Mouse (Mus musculus) frontal cortex, adult (tissue): ENCODE measurements around the gene Mcam.
"Not testable (repeated sequence)": the region's sequence is repeated elsewhere in the genome, so short reads cannot be mapped to it uniquely, and the experiment has no call there.

Experiments used
- ATAC-seq: cut with Nextera tagmentation; 2 replicates; pipeline ENCODE4 v1.9.2; 2017; ENCODE audit warnings: mild to moderate bottlenecking, moderate library complexity, mixed read lengths; ENCODE audit not compliant: low TSS enrichment

Gene Mcam

DNA sequence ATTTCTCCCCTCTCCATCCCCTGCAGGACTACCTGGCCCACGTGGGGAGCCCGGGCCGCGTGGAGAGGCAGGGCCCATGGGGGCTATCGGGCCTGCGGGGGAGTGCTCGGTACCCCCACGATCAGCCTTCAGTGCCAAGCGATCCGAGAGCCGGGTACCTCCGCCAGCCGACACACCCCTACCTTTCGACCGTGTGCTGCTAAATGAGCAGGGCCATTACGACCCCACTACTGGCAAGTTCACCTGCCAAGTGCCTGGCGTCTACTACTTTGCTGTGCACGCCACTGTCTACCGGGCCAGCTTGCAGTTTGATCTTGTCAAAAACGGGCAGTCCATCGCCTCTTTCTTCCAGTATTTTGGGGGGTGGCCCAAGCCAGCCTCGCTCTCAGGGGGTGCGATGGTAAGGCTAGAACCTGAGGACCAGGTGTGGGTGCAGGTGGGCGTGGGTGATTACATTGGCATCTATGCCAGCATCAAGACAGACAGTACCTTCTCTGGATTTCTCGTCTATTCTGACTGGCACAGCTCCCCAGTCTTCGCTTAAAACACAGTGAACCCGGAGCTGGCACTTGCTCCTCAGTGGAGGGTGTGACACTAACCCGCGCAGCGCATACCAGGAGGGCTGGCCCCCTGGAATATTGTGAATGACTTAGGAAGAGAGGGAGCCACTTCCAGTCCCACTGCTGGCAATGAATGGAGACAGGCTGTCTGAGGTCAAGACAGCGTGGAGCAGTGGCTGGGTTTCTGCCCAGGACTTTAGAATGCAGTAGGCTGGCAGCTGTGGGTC, 25.8 kb upstream of the Mcam start:
- ATAC-seq, result no peak

GRCm38 (mm10) chr9:44109360-44110095, 24.7 kb upstream of the Mcam start:
- no peak for ATAC-seq

DNA sequence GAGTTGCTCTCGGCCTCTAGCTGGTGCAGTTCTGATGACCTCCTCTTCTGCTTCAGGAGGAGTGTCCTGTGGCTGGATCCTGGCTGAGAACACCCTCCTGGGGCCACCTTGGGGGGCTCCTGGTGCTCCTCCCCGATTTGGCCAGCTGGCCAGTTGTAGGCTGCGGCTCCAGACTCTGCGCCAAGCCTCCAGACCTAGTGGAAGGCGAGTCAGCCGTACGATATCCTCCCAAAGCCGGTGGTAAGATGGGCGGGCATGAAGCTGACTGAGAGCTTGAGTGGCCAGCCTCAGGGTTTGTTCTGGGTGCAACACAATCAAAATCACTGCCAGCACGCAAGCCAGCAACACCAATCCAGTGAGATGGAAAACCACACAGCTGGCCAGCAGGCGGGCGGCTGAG, 22.4 kb upstream of the Mcam start:
- ATAC-seq, result not testable (repeated sequence)

DNA sequence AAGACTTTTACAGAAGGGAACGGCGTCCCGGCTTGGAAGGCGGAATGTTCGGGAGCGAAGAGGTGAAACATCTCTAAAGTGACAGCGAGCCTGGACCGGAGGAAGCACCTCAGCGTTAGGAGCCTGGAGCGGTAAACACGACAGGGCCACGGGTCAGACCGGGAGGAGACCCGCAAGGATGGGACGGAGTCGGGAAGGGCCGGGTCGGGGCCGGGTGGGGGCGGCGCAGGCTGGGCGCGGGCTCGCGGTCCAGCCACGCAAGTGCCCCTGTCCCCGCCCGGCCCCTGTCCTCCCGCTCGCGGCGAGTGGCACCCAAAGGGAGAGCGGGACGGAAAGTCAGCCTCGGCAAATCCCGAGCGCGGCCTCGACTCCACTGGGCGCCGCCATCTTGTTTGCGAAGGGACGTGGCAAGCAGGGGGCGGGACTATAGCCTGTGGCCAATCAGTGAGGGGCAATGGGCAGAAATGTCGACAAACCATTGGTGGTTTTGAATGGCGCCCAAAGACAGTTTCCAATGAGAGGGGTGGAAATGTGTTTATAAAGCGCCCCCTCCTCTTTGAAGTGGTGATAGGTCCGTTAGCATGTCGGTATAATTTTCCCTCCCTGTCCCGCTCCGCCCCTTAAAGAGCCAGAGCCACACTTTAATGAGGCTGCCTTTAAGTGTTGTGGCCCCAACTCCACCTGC, 21.0 kb upstream of the Mcam start, which contains the start of the genes Gm49380 and Rnf26:
Gm49380 (minus strand) TSS at position 396 of the 685 bp plus-strand sequence.
Rnf26 (minus strand) TSS at position 413 of the 685 bp plus-strand sequence.
- peak; percentile 97 for ATAC-seq

DNA sequence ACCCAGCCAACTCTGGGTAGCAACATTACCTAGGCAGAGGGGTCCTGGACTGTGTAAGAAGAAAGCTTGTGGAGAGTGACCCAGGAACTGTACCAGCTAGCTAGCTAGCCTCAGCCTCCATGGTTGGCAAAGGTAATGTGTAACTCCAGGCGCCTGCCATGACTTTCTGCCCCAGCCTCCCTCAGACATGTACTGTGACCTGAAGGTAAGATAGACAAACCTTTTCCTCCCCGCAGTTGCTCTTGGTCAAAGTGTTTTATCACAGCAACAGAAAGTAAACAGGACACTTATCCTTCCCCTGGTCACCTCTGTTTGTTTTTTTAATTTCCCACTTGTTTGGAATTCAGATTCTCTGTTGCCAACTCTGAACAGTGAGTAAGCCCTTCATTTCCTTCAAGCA, 19.8 kb upstream of the Mcam start:
- ATAC-seq, result no peak

DNA sequence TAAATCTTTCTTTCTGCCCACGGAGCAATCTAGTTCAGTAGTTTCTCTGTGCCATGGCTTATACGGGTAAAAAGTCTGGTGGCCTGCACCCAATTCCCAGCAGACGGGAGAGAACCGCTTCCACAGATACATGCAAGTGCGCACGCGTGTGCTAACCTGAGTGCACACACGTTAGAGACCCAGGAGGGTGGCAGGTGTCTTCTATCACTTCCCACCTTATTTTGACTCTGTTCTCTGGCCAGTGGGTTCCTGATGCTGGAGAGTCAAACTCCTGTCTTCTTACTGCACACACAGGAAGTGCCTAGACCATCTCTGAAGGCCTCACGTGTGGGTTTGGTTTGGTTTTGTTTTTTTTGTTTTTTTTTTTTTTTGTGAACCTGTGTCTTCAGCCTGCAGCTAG, 18.7 kb upstream of the Mcam start:
- no peak for ATAC-seq

DNA sequence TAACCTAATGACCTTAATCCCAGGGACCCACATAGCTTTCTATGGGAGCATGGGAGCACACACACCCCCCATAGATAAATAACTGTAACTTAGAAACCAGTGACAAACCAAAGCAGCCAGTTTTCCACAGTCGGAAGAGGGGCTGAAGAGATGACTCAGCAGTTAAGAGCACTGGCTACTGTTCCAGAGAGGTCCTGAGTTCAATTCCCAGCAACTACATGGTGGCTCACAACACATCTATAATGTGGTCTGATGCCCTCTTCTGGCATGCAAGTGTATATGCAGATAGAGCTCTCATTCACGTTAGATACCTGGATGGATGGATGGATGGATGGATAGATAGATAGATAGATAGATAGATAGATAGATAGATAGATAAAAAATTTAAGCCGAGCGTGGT, 18.1 kb upstream of the Mcam start:
- no peak for ATAC-seq

DNA sequence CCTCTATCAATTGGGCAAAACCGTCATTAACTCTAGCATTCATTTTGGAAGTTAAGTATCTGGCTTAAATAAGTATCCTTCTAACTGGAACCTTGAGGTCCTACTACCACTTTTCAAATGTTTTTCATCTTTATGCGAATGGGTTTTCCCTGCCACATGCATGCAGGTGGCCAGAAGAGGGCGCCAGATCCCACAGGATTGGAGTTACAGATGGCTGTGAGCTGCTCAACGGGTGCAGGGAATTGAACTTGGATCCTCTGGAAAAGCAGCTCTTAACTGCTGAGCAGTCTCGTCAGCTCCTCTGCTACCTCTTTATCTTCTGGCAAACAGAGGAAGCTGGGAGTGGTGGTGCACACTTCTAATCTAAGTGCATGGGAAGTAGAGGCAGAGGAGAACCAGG, 15.3 kb upstream of the Mcam start:
- no peak for ATAC-seq

DNA sequence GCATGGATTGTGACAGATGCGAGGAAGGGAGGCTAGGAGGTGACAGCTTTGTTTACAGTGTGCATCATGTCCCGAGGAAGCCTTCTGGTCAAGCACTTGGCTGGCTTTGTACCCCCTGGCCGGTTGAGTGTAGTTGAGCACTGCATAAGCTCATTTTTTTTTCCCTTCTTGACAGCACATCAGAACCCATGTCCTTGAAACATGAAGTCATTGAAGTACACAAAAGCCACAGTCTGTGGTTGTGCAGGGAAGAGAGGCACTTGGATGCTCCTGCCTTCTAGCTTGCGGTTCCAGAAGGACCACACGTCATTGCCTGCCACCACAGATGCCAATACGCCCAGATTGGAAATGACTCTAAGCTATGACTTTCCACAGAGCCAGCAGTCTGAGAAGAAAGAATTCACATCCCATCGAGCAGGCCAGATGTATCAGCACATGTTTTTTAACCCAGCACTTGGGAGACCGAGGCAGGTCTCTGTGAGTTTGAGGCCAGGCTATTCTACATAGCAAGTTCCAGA, 14.3 kb upstream of the Mcam start:
- ATAC-seq, result peak; percentile 55; the same call in 1 of the 2 replicates

DNA sequence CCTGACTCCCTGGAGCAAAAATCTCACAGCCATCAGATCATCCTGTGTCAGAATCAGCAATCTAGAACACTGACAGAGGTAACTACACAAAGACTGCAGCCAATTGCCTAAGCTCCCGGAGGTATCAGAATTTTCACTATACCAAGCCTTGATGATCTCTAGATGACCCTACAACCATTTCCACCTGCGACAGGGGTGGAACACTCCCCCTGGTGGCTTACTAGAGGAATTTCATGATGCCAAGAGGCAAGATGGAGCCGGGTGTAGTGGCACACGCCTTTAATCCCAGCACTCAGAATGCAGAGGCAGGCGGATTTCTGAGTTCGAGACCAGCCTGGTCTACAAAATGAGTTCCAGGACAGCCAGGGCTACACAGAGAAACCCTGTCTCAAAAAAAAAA, 10.0 kb upstream of the Mcam start:
- ATAC-seq, result no peak

DNA sequence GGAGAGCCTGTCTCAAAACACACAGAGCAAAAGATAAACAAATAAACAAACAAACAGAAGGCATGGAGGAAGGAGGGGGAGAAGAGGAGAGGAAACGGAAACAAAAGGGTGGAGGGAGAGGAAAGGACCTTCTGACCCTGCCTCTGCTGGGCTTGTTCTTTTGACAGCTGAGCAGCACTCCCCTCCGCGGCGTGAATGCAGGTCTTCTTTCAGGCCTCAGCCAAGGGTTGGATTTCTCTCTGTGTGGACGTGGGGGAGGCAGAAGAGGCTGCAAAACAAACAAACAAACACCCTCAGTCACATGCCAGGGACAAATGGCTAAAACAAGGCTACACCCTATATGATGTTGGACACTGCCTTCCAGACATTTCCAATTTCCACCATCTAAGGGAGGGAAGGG, 9.2 kb upstream of the Mcam start:
- ATAC-seq, result no peak

DNA sequence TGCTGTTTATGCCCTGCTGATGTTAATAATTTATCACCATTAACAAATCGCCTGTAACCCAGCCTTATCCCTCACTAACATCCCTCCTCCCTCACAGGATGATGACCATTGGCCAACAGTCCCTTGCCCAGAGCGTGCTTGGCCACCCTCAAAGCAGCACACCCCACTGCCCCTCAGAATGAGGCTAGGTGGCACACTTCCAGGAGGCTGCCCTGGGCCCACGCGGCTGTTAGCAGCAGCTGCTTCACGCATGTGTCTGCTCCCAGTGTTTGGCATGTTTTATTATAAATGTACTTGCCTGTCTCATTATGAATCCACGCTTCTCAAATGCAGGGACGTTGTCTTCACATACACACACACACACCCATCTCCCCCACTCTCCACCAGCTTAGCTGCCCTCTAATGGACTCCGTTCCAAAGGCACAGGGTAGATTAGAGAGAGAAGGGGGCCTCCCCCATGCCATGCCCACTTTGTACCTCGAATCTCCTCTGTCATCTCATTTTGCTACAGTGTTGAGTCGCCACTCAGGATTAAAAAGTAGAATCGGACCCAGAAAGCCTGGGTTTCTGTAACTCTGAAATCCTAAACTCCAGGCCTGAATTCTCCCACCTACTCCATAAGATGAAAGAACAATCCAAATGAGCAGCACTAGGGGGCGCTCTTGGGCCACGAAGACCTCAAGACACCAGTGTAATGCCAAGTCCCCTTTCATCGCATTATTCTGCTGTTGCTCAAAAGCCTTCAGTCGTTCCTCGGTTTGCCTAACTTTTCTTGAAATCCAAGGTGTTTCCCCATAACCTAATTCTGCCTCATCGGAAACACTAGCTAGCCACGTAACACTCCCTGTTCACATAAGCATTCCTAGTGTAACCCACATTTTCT, 8.5 kb upstream of the Mcam start:
- ATAC-seq, result peak; percentile 80; the same call in 1 of the 2 replicates

DNA sequence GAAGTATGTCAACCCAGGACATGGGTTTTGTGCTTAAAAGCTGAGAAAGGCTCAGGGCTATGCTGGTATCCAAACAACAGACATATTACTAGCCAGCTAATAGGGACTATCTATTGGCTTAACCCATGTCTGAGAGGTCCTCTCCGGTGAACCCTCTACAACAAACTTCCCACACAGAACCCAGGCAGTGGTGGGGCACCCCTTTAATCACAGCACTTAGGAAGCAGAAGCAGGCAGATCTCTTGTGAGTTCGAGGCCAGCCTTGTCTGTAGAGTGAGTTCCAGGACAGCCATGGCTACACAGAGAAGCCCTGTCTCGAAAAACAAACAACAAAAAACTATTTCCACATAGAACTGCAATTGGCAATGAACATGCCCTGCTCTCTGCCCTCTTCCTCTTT, 7.5 kb upstream of the Mcam start:
- no peak for ATAC-seq

- ATAC-seq, result no peak
Measured at GRCm38 (mm10) chr9:44127351-44127801, 6.9 kb upstream of the Mcam start.

- no peak for ATAC-seq
Measured at GRCm38 (mm10) chr9:44129633-44130032, 4.6 kb upstream of the Mcam start.

DNA sequence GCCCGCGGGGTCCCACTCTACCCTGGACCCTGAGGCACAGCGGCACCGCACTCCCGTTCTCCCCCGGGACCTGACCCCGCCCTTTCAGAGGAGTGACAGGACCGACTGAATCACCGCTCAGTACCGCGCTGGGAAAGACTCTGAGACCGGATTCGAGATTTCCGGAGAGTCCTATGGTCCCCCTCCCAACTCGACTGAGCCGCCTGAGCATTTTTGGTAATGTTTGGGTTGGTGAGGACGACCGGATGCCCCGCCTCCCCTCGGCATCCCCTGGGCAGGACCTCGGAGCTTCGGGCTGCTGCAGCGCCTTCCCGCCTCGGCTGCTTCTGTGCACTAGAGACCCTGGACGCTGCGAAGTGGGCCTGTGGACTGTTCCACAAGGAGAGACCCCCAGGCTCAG, 4.2 kb upstream of the Mcam start:
- 0 out of 2 replicates have a peak, but pooled peaks have one; percentile 8 for ATAC-seq

DNA sequence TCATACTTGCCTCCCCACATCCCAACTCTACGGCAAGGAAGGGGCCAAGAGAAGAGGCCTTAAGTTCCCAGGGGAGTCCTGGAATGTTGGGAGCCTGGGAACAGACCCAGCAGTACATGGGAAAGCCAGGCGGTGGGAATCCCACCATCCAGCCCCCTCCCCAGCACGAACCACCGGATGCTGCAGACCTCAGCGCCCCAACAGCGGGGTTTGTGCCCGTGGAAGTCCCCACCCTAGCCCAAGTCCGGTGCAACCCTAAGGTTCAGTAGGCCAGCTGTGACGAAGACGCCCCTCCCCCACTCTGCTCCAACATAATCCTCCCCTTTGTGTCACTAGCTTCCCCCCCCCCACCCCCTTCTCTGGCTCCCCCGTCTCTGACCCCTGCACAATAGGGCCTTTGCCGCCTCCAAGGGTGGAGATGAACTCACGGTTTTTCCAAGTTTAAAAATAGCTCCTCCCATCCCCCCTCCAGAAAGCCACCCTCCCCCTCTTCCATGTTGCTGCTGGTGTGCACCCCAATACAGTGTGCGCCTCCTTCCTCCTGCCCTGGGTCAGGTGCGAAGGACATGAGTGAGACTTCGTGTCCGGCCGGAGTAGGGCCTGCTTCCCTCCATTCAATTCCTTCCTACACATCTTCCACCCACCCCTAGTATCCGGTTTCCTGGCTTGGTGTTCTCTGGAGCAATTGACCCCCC, 3.5 kb upstream of the Mcam start:
- no peak for ATAC-seq

DNA sequence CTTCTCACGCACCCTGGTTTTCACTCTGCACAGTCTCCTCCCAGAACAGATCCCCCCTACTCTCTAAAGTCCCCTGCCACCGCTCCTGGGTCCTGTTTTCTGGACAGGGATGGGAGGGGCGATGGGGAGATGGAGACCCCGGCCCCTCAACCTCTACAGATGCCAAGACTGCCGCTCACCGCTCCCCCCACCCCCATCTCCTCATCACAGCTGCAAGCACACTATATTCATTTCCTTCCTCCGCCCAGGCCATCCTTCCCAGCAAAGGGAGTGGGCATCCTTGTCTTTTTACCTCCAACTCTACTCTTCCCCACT, 3.0 kb upstream of the Mcam start:
- ATAC-seq, result no peak

DNA sequence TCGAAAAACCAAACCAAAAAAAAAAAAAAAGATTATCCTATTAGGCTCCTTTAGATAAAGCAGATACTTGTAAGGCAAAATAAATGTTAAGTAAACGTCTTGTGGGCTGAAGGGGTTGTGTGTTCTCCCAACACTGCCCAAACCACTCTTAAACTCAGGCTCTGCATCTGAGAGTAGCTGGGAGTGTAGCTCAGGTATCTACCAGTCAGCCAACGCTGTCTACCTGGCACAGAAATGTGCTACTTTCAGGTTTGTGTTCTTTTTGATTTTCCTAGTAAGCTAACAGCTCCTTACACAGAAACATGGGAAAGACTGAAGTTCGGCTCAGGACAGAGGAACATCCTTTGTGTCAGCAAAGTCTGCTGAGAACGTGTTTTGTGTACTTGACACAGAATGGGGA, 2.1 kb upstream of the Mcam start:
- no peak for ATAC-seq

DNA sequence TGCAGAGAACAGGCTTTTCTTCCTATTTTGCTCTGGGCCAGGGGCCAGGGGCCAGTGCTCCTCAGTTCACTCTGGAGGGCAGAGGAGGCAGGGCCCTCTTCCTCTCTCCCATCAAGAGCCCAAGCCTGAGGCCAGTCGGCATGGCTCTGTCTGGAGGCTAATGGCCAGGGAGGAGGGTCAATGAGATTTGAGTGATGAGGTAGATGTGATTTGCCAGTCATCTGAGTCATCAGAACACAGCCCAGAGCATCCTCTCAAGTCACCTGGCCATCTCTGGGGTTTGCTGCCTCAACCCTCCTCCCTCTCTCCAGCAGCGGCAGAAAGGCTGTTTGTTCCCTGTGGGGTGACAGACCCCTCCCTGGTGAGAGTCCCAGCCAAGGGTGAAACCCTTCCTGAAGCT, 982 bp upstream of the Mcam start:
- no peak for ATAC-seq
